Mouse (Mus musculus): ENCODE measurements around the gene BC107364. TPM values are rescaled to one million over a fixed set of nuclear protein-coding genes. Genes with fewer than 3 reads are reported as not detected.
"Not testable (repeated sequence)": the region's sequence is repeated elsewhere in the genome, so short reads cannot be mapped to it uniquely, and the experiment has no call there.

BC107364 gene
- polyA plus RNA-seq, 1 experiment from 2014 or later: 0.25 TPM

GRCm38 (mm10) chr3:96486064-96486827 lies 34.1 kb upstream of the BC107364 start:
- not testable (repeated sequence) for H3K9me3 ChIP-seq (ENCODE audit: low read length); H3K27me3 ChIP-seq (ENCODE audit: insufficient read depth, low read length); H3K4me1 ChIP-seq (ENCODE audit: insufficient read depth, low read length); H3K9ac ChIP-seq (replicated peaks; ENCODE audit: low read length); H3K36me3 ChIP-seq (ENCODE audit: insufficient read depth, low read length); H3K4me2 ChIP-seq (replicated peaks; ENCODE audit: low read depth, low read length); H3K4me3 ChIP-seq (ENCODE audit: low read length); H3K27ac ChIP-seq (ENCODE audit: low read length)
- 1% methylated on average over 4 of the region's 34 CpGs for WGBS
- ATAC-seq (ENCODE audit: low FRiP score, low TSS enrichment): peak; percentile 64

GRCm38 (mm10) chr3:96485361-96485760 lies 33.3 kb upstream of the BC107364 start:
- H3K4me3 ChIP-seq (ENCODE audit: low read length): no peak overlapping the region
- no peak for ATAC-seq (ENCODE audit: low FRiP score, low TSS enrichment)
- H3K9me3 ChIP-seq (ENCODE audit: low read length): 0 out of 2 replicates have a peak, but pooled peaks cover 3% of the 10 kb centered on the region
- no peaks in the 10 kb centered on the region for H3K36me3 ChIP-seq (ENCODE audit: insufficient read depth, low read length)
- H3K27me3 ChIP-seq (ENCODE audit: insufficient read depth, low read length): no peaks in the 10 kb centered on the region
- H3K27ac ChIP-seq (ENCODE audit: low read length): no peak overlapping the region
- 80% methylated on average over 2 of the region's 2 CpGs for WGBS
- H3K9ac ChIP-seq (replicated peaks; ENCODE audit: low read length): no peak overlapping the region
- peaks cover 7% of the 10 kb centered on the region; the same call in 1 of the 2 replicates for H3K4me1 ChIP-seq (ENCODE audit: insufficient read depth, low read length)
- no peak overlapping the region for H3K4me2 ChIP-seq (replicated peaks; ENCODE audit: low read depth, low read length)

DNA sequence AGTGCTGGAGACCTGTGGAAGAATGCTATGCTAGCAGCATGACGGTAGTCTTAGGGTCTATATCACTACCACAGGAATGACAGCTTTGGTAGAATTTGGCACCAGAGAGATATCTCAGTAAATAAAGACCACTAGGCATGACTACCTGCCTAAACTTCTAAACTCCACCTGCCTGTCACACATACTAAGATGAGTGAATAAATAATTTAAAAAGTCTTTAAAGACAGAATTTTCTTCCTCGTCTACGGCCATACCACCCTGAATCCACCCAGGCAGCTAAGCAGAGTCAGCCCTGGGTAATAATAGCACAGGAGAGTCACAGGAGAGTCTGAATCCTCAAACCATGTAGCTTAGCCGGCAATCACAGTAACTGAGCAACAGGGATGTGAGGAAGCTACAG lies 32.8 kb upstream of the BC107364 start:
- ATAC-seq (ENCODE audit: low FRiP score, low TSS enrichment): no peak
- H3K36me3 ChIP-seq (ENCODE audit: insufficient read depth, low read length): no peaks in the 10 kb centered on the region
- H3K4me2 ChIP-seq (replicated peaks; ENCODE audit: low read depth, low read length): no peak overlapping the region
- H3K27ac ChIP-seq (ENCODE audit: low read length): no peak overlapping the region
- peaks cover 7% of the 10 kb centered on the region; the same call in 1 of the 2 replicates for H3K4me1 ChIP-seq (ENCODE audit: insufficient read depth, low read length)
- H3K9me3 ChIP-seq (ENCODE audit: low read length): 0 out of 2 replicates have a peak, but pooled peaks cover 3% of the 10 kb centered on the region
- WGBS: 72% methylated on average over 4 of the region's 4 CpGs
- H3K4me3 ChIP-seq (ENCODE audit: low read length): no peak overlapping the region
- no peak overlapping the region for H3K9ac ChIP-seq (replicated peaks; ENCODE audit: low read length)
- no peaks in the 10 kb centered on the region for H3K27me3 ChIP-seq (ENCODE audit: insufficient read depth, low read length)

DNA sequence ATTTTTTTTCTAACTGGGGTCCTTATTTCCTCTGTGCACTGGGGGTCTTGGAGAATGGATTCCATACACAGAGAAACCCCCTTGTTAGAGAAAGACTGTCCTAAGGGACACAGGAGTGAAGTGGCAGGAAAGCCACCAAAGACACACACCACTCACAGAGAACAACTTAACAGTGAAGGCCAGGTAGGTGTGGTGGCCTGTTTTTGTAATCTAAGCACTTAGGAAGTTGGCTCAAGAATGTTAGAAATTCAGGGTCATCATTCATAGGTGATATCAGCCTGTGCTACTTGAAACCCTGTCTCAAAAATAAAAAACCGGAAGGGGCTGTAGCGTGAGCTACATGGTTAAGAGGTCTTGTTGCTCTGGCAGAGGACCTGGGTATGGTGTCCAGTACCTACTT lies 31.8 kb upstream of the BC107364 start:
- Histone ChIP-seq H3K9me3 (ENCODE audit: low read length) (0 out of 2 replicates have a peak, but pooled peaks cover 3% of the 10 kb centered on the region), H3K27me3 (ENCODE audit: insufficient read depth, low read length) (no peaks in the 10 kb centered on the region; the same call in 1 of the 2 replicates), H3K4me3 (ENCODE audit: low read length) (no peak overlapping the region), H3K27ac (ENCODE audit: low read length) (no peak overlapping the region), H3K36me3 (ENCODE audit: insufficient read depth, low read length) (no peaks in the 10 kb centered on the region), H3K4me1 (ENCODE audit: insufficient read depth, low read length) (peaks cover 7% of the 10 kb centered on the region; the same call in 1 of the 2 replicates), H3K9ac (replicated peaks; ENCODE audit: low read length) (no peak overlapping the region), H3K4me2 (replicated peaks; ENCODE audit: low read depth, low read length) (no peak overlapping the region)
- no peak for ATAC-seq (ENCODE audit: low FRiP score, low TSS enrichment)
- 88% methylated on average over 2 of the region's 2 CpGs for WGBS

DNA sequence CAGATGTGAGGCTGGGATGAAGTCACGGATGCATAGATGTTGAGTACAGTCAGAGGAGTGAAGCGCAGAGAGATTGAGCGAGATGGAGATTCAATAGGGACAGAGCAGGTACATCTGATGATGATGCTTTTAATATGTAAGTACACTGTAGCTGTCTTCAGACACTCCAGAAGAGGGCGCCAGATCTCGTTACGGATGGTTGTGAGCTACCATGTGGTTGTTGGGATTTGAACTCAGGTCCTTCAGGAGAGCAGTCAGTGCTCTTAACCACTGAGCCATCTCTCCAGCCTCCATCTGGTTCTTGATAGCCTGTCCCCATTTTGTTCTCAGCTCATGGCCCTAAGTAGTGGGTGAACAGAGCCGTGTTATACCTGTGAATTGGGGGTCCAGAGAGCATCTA lies 30.9 kb upstream of the BC107364 start:
- H3K27me3 ChIP-seq (ENCODE audit: insufficient read depth, low read length); H3K9me3 ChIP-seq (ENCODE audit: low read length); H3K4me2 ChIP-seq (replicated peaks; ENCODE audit: low read depth, low read length); H3K9ac ChIP-seq (replicated peaks; ENCODE audit: low read length); H3K4me3 ChIP-seq (ENCODE audit: low read length); ATAC-seq (ENCODE audit: low FRiP score, low TSS enrichment); H3K36me3 ChIP-seq (ENCODE audit: insufficient read depth, low read length); H3K4me1 ChIP-seq (ENCODE audit: insufficient read depth, low read length); H3K27ac ChIP-seq (ENCODE audit: low read length): not testable (repeated sequence)
- WGBS: 69% methylated on average over 7 of the region's 7 CpGs

DNA sequence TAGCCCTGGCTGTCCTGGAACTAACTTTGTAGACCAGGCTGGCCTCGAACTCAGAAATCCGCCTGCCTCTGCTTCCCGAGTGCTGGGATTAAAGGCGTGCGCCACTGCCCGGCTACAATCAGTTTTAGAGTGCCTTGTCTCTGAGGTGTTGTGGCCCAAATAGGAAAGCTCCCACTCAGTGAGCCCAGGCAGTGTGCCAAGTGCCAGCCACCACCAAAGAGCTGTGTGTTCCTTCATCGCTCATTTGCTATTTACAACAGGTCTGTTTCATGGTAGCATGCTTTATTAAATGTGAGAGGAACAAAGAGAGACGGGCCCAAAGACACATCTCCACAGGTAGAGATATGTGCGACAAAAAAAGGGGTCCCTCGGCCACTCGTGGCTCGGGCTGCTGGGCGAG lies 30.3 kb upstream of the BC107364 start:
- Histone ChIP-seq H3K27me3 (ENCODE audit: insufficient read depth, low read length) (peaks cover 11% of the 10 kb centered on the region), H3K4me3 (ENCODE audit: low read length) (no peak overlapping the region), H3K4me2 (replicated peaks; ENCODE audit: low read depth, low read length) (no peak overlapping the region), H3K4me1 (ENCODE audit: insufficient read depth, low read length) (peaks cover 7% of the 10 kb centered on the region; the same call in 1 of the 2 replicates), H3K9ac (replicated peaks; ENCODE audit: low read length) (no peak overlapping the region), H3K36me3 (ENCODE audit: insufficient read depth, low read length) (no peaks in the 10 kb centered on the region), H3K27ac (ENCODE audit: low read length) (no peak overlapping the region), H3K9me3 (ENCODE audit: low read length) (0 out of 2 replicates have a peak, but pooled peaks cover 3% of the 10 kb centered on the region)
- 91% methylated on average over 13 of the region's 13 CpGs for WGBS
- ATAC-seq (ENCODE audit: low FRiP score, low TSS enrichment): no peak

- no peaks in the 10 kb centered on the region for H3K36me3 ChIP-seq (ENCODE audit: insufficient read depth, low read length)
- no peak overlapping the region for H3K4me3 ChIP-seq (ENCODE audit: low read length)
- 89% methylated on average over 3 of the region's 3 CpGs for WGBS
- ATAC-seq (ENCODE audit: low FRiP score, low TSS enrichment): no peak
- no peak overlapping the region for H3K4me2 ChIP-seq (replicated peaks; ENCODE audit: low read depth, low read length)
- no peak overlapping the region for H3K9ac ChIP-seq (replicated peaks; ENCODE audit: low read length)
- 0 out of 2 replicates have a peak, but pooled peaks cover 3% of the 10 kb centered on the region for H3K9me3 ChIP-seq (ENCODE audit: low read length)
- peaks cover 17% of the 10 kb centered on the region for H3K27me3 ChIP-seq (ENCODE audit: insufficient read depth, low read length)
- no peak overlapping the region for H3K27ac ChIP-seq (ENCODE audit: low read length)
- peaks cover 5% of the 10 kb centered on the region; the same call in 1 of the 2 replicates for H3K4me1 ChIP-seq (ENCODE audit: insufficient read depth, low read length)
Measured at GRCm38 (mm10) chr3:96481856-96482255, 29.8 kb upstream of the BC107364 start.

- H3K27ac ChIP-seq (ENCODE audit: low read length): no peak overlapping the region
- H3K4me3 ChIP-seq (ENCODE audit: low read length): no peak overlapping the region
- H3K27me3 ChIP-seq (ENCODE audit: insufficient read depth, low read length): peaks cover 26% of the 10 kb centered on the region
Measured at GRCm38 (mm10) chr3:96480684-96481270, 28.7 kb upstream of the BC107364 start.

DNA sequence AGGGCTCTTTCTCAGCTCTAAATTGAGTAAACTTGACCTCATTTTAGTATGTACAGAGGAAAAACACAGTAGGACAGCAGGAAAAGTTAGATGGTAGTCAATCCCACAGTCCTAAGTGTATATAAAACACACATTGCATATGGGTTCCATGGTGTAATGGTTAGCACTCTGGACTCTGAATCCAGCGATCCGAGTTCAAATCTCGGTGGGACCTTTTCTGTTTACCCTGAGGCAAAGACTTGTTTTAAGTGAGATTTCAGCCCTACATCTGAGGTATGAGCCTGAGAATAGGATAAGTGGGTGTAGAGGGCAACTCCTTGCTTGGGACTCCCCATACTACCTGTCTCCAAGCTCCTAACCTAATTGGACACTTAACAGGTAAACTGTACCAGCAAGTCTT lies 27.1 kb upstream of the BC107364 start:
- Histone ChIP-seq H3K9ac (replicated peaks; ENCODE audit: low read length) (no peak overlapping the region), H3K4me3 (ENCODE audit: low read length) (no peak overlapping the region), H3K4me1 (ENCODE audit: insufficient read depth, low read length) (peaks cover 11% of the 10 kb centered on the region), H3K9me3 (ENCODE audit: low read length) (0 out of 2 replicates have a peak, but pooled peaks cover 3% of the 10 kb centered on the region), H3K27me3 (ENCODE audit: insufficient read depth, low read length) (peaks cover 41% of the 10 kb centered on the region), H3K4me2 (replicated peaks; ENCODE audit: low read depth, low read length) (no peak overlapping the region), H3K27ac (ENCODE audit: low read length) (no peak overlapping the region), H3K36me3 (ENCODE audit: insufficient read depth, low read length) (no peaks in the 10 kb centered on the region)
- 29% methylated on average over 3 of the region's 3 CpGs for WGBS
- no peak for ATAC-seq (ENCODE audit: low FRiP score, low TSS enrichment)

More at GRCm38 (mm10) chr3:96480684-96481270, 28.7 kb upstream of the BC107364 start:
- ATAC-seq (ENCODE audit: low FRiP score, low TSS enrichment): no peak
- no peaks in the 10 kb centered on the region for H3K36me3 ChIP-seq (ENCODE audit: insufficient read depth, low read length)
- H3K9me3 ChIP-seq (ENCODE audit: low read length): 0 out of 2 replicates have a peak, but pooled peaks cover 3% of the 10 kb centered on the region
- peaks cover 5% of the 10 kb centered on the region; the same call in 1 of the 2 replicates for H3K4me1 ChIP-seq (ENCODE audit: insufficient read depth, low read length)
- no peak overlapping the region for H3K4me2 ChIP-seq (replicated peaks; ENCODE audit: low read depth, low read length)
- H3K9ac ChIP-seq (replicated peaks; ENCODE audit: low read length): no peak overlapping the region
- WGBS: 82% methylated on average over 4 of the region's 4 CpGs

DNA sequence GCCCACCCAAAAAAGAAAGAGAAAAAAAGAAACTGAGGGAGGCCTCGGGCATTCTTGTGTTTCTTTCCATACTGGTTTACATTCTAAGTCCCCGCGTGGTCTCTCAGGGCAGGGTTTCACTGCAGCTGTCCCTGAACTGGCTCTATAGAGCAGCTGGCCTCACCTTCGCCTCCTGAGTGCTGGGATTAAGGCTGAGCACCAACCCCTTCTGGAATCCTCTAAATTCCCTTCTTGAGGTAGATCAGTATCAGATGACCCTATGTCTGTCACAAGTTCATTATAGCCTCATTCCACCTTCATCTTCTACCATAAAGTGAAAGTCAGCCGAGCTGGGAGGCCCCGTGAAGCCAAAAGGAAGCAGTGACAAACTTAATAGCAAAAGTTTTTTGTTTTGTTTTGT lies 25.5 kb upstream of the BC107364 start:
- Histone ChIP-seq H3K4me2 (replicated peaks; ENCODE audit: low read depth, low read length) (no peak overlapping the region), H3K4me3 (ENCODE audit: low read length) (no peak overlapping the region), H3K27ac (ENCODE audit: low read length) (no peak overlapping the region), H3K36me3 (ENCODE audit: insufficient read depth, low read length) (no peaks in the 10 kb centered on the region), H3K9me3 (ENCODE audit: low read length) (0 out of 2 replicates have a peak, but pooled peaks cover 3% of the 10 kb centered on the region), H3K4me1 (ENCODE audit: insufficient read depth, low read length) (peaks cover 11% of the 10 kb centered on the region), H3K27me3 (ENCODE audit: insufficient read depth, low read length) (peaks cover 58% of the 10 kb centered on the region), H3K9ac (replicated peaks; ENCODE audit: low read length) (no peak overlapping the region)
- no peak for ATAC-seq (ENCODE audit: low FRiP score, low TSS enrichment)
- 59% methylated on average over 6 of the region's 6 CpGs for WGBS
